Mouse (Mus musculus): Measurements from ENCODE around the gene Gm29110.
"Not testable (repeated sequence)": the region's sequence is repeated elsewhere in the genome, so short reads cannot be mapped to it uniquely, and the experiment has no call there.

The Gm29110 gene

GRCm38 (mm10) chrY:74470231-74470630 lies at the start of gene Gm29110:
Gene Gm29110 (plus strand): TSS chrY:74470531.
- H3K27me3 ChIP-seq (ENCODE audit: insufficient read depth, low read length); H3K9me3 ChIP-seq (ENCODE audit: low read length); H3K4me1 ChIP-seq (replicated peaks; ENCODE audit: low read depth, low read length); H3K4me3 ChIP-seq (replicated peaks; ENCODE audit: low read length); H3K36me3 ChIP-seq (ENCODE audit: insufficient read depth, low read length): not testable (repeated sequence)

Measured in E14TG2a.4 (cell line).